ENCODE assay signal across 9 mouse cellular contexts in the genomic region with DNA sequence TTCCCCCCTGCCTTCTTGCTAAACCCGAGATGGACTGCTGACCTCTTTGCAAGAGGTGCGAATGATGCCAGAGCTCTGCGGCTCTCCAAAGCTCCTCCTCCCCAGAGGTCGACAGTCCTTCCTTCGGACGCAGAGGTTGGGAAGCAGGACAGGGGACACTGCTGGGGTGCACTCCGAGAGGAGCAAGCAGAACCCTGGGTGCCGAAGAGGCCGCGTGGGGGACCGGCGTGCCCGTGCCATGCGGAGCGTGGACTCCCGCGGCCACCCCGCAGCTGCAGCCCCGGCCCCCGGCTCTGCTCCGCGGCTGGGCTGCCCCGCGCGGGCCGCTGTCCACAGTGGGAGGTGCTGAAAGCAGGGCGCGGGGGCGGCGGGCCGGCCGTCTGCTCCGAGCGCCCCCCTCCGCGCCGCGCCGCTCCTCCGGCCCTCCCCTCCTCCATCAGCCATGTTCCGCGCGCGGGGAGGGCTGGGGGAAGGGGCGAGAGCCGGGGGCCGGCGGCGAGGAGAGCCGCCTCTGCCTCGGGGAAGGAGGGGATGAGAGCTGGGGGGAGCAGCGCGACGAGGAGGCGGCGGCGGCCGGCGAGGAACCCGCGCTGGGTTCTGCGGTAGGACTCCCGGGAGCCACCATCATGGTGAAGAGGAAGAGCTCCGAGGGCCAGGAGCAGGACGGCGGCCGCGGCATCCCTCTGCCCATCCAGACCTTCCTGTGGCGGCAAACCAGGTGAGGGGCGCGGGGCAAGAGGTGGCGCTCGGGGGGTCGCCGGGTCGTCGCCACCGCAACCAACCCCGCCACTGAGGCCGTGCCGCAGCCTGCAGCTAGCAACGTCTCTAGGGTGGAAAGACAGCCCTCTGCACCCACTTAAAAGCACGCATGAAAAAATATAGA. TPM values are rescaled to one million over a fixed set of nuclear protein-coding genes. Genes with fewer than 3 reads are reported as not detected.
DNase-seq lines count a peak whose midpoint lies in the region; ATAC-seq lines count a peak whose summit lies in the region.
"Had no signal": no experiment of that assay in that cellular context is flagged by ENCODE, and none has a peak within 500 bp of the region (broad histone marks: within the 10 kb centered on the region; RNA-seq: fewer than 3 reads in every experiment).

A gene (plus strand): TSS at position 547 of the 883 bp plus-strand sequence.

- no peaks in the 10 kb centered on the region for H3K9me3 ChIP-seq in embryonic facial prominence, embryonic 15.5 days (replicated peaks)

- peaks cover 9% of the 10 kb centered on the region; the same call in 1 of the 2 replicates for H3K4me1 ChIP-seq in embryonic facial prominence, embryonic 15.5 days

- no peak within 1 kb of the TSS for H3K9ac ChIP-seq in embryonic facial prominence, embryonic 15.5 days

- peak; percentile 68 for DNase-seq in MN1 (ENCODE audit: low spot score)
- peak; percentile 37 to 48 for DNase-seq in adrenal gland, postnatal 4 days (ENCODE audit: low spot score in 2 of 2)
- DNase-seq in heart, postnatal 14 days, result peak; percentile 65 to 77
- peak; percentile 67 to 80 for DNase-seq in layer of hippocampus, postnatal 10 days (ENCODE audit: low spot score in 2 of 2)
- DNase-seq in lung, postnatal 10 days, result peak; percentile 59
- DNase-seq in retina, postnatal 7 days (ENCODE audit: low read depth, low spot score), result peak; percentile 59

- H3K4me2 ChIP-seq in embryonic facial prominence, embryonic 15.5 days (replicated peaks), result peak within 1 kb of the TSS; percentile 74

- peak within 1 kb of the TSS; percentile 47 for H3K4me3 ChIP-seq in embryonic facial prominence, embryonic 15.5 days (replicated peaks)
- H3K4me3 ChIP-seq: erythroblast, embryonic 14.5 days had no signal

- WGBS in embryonic facial prominence, embryonic 15.5 days, result under 1% methylated on average over 52 of the region's 83 CpGs

- intact Hi-C loops in heart, postnatal 14 days (cut with DNase I), result no loop called here

- ATAC-seq in embryonic facial prominence, embryonic 15.5 days (ENCODE audit: insufficient number of reproducible peaks, low FRiP score, low TSS enrichment, low read depth), result peak; percentile 78
- ATAC-seq in erythroblast, adult 5-6 weeks (replicated peaks; ENCODE audit: low FRiP score, poor library complexity, severe bottlenecking), result no peak

- peaks cover 16% of the 10 kb centered on the region; the same call in 1 of the 2 replicates for H3K27me3 ChIP-seq in embryonic facial prominence, embryonic 15.5 days

- no peak within 1 kb of the TSS for H3K27ac ChIP-seq in embryonic facial prominence, embryonic 15.5 days (replicated peaks)

- H3K36me3 ChIP-seq in embryonic facial prominence, embryonic 15.5 days, result no peaks in the 10 kb centered on the region

RNA-seq across cellular contexts. Expression of the gene that starts here (rescaled TPM):
- 10 to 100 TPM; 14.3 to 15.8 TPM for total RNA-seq in adrenal gland, postnatal 4 days (2021)
- 0.11 and 0.29 TPM in 2 replicates for polyA plus RNA-seq in embryonic facial prominence, embryonic 15.5 days (2015; fragmentation: Nextera tagmentation; extraction: Ambion mirVana)
- under 1 TPM; 0.12 to 0.26 TPM for total RNA-seq in heart, postnatal 14 days (2021)
- 10 to 100 TPM; 95.2 to 99.4 TPM for total RNA-seq in layer of hippocampus, postnatal 10 days (2021)
- total RNA-seq in erythroblast, adult 5-6 weeks (2015; ENCODE audit: low replicate concordance), result not detected in 2 replicates
- total RNA-seq in erythroblast, adult 5-6 weeks (2017; ENCODE audit: low replicate concordance), result not detected in 2 replicates
- polyA plus RNA-seq: erythroblast, embryonic 14.5 days had no signal

Comparison
In these comparisons a context has a peak if more than half of its experiments do, and no peak if none do; other contexts are left out.
1. RNA of the gene that starts here (total RNA-seq): 95.2 to 99.4 TPM in layer of hippocampus, postnatal 10 days and 14.3 to 15.8 TPM in adrenal gland, postnatal 4 days; 0.12 to 0.26 TPM in heart, postnatal 14 days and not detected in erythroblast, adult 5-6 weeks; every median in the first group is over 10 times any median in the second.
2. RNA of the gene that starts here (total RNA-seq): 95.2 to 99.4 TPM in layer of hippocampus, postnatal 10 days; 14.3 to 15.8 TPM in adrenal gland, postnatal 4 days; every median in the first group is over 4 times any median in the second.
3. Peak in ATAC-seq, H3K4me3 ChIP-seq and H3K4me2 ChIP-seq in embryonic facial prominence, embryonic 15.5 days; RNA of the gene not detected or under 1 TPM.
4. Peak in DNase-seq in heart, postnatal 14 days; RNA of the gene not detected or under 1 TPM.
5. Peak in every context shown above with its lines, with median percentiles within 50 percentile points of each other: DNase-seq.